In genomic region chr2:3157661-3158344, GRCm38 (mm10) we compare ENCODE assay signal across 20 mouse cellular contexts. TPM values are rescaled to one million over a fixed set of nuclear protein-coding genes. Genes with fewer than 3 reads are reported as not detected.
DNase-seq lines count a peak whose midpoint lies in the region; ATAC-seq and TF ChIP-seq lines count a peak whose summit lies in the region.
"Had no signal": no experiment of that assay in that cellular context is flagged by ENCODE, and none has a peak within 500 bp of the region (broad histone marks: within the 10 kb centered on the region; RNA-seq: fewer than 3 reads in every experiment).

No protein-coding gene starts in this region.

- no peak for DNase-seq in left cerebral cortex, adult 2 months (ENCODE audit: extremely low spot score in 1 of 2, low spot score in 2 of 2)
- no peak for DNase-seq in left cerebral cortex, adult 18-20 months (ENCODE audit: low spot score in 2 of 2)
- DNase-seq in adrenal gland, postnatal 14 days, result peak; percentile 32
- DNase-seq in embryonic facial prominence, embryonic 10.5 days (ENCODE audit: low spot score), result no peak
- no peak for DNase-seq in embryo, embryonic 9.5 days (ENCODE audit: extremely low spot score)
- DNase-seq: cerebellum, adult 9-10 months; gastrocnemius, postnatal 10 days; heart, adult 11 months; right cerebral cortex, postnatal 25 days; thymus, adult 18-20 months had no signal

- H3K36me3 ChIP-seq in hindbrain, embryonic 16.5 days (ENCODE audit: control insufficient read depth, insufficient read depth, low read length), result no peaks in the 10 kb centered on the region
- no peaks in the 10 kb centered on the region for H3K36me3 ChIP-seq in hindbrain, embryonic 13.5 days
- H3K36me3 ChIP-seq in limb, embryonic 13.5 days, result no peaks in the 10 kb centered on the region
- no peaks in the 10 kb centered on the region for H3K36me3 ChIP-seq in embryonic facial prominence, embryonic 10.5 days (replicated peaks)
- H3K36me3 ChIP-seq: heart, embryonic 15.5 days; liver, embryonic 15.5 days; midbrain, embryonic 10.5 days; stomach, embryonic 15.5 days had no signal

- WGBS in hindbrain, embryonic 16.5 days, result 67% methylated on average over 10 of the region's 10 CpGs
- WGBS in hindbrain, embryonic 13.5 days, result 75% methylated on average over 10 of the region's 10 CpGs
- 61% methylated on average over 10 of the region's 10 CpGs for WGBS in limb, embryonic 13.5 days
- 83% methylated on average over 10 of the region's 10 CpGs for WGBS in embryonic facial prominence, embryonic 10.5 days

- H3K4me2 ChIP-seq in hindbrain, embryonic 16.5 days (ENCODE audit: low read length), result no peak overlapping the region
- no peak overlapping the region for H3K4me2 ChIP-seq in hindbrain, embryonic 13.5 days
- no peak overlapping the region for H3K4me2 ChIP-seq in limb, embryonic 13.5 days (replicated peaks)
- H3K4me2 ChIP-seq: heart, embryonic 15.5 days; liver, embryonic 15.5 days; stomach, embryonic 15.5 days had no signal

- H3K9ac ChIP-seq in hindbrain, embryonic 16.5 days (ENCODE audit: low read depth, low read length), result no peak overlapping the region
- no peak overlapping the region for H3K9ac ChIP-seq in hindbrain, embryonic 13.5 days
- no peak overlapping the region for H3K9ac ChIP-seq in limb, embryonic 13.5 days
- H3K9ac ChIP-seq: heart, embryonic 15.5 days; liver, embryonic 15.5 days; stomach, embryonic 15.5 days had no signal

- no peaks in the 10 kb centered on the region for H3K27me3 ChIP-seq in hindbrain, embryonic 16.5 days (replicated peaks; ENCODE audit: control insufficient read depth, insufficient read depth, low read length)
- H3K27me3 ChIP-seq in hindbrain, embryonic 13.5 days, result no peaks in the 10 kb centered on the region
- no peaks in the 10 kb centered on the region for H3K27me3 ChIP-seq in limb, embryonic 13.5 days
- H3K27me3 ChIP-seq in embryonic facial prominence, embryonic 10.5 days (replicated peaks; ENCODE audit: low read depth, poor library complexity, severe bottlenecking), result no peaks in the 10 kb centered on the region
- H3K27me3 ChIP-seq: heart, embryonic 15.5 days; liver, embryonic 15.5 days; stomach, embryonic 15.5 days had no signal

- ATAC-seq in hindbrain, embryonic 16.5 days, result peak; percentile 45; the same call in 1 of the 2 replicates
- ATAC-seq in hindbrain, embryonic 13.5 days (ENCODE audit: low FRiP score), result no peak
- no peak for ATAC-seq in limb, embryonic 13.5 days (ENCODE audit: low FRiP score, low read depth)

- no peak overlapping the region for H3K4me3 ChIP-seq in hindbrain, embryonic 16.5 days (ENCODE audit: low read length)
- H3K4me3 ChIP-seq in hindbrain, embryonic 13.5 days, result no peak overlapping the region
- no peak overlapping the region for H3K4me3 ChIP-seq in left cerebral cortex, adult 2 months
- H3K4me3 ChIP-seq in limb, embryonic 13.5 days, result no peak overlapping the region
- H3K4me3 ChIP-seq in embryonic facial prominence, embryonic 10.5 days, result no peak overlapping the region
- H3K4me3 ChIP-seq: forebrain, embryonic 10.5 days; heart, embryonic 15.5 days; liver, embryonic 15.5 days; midbrain, embryonic 10.5 days; stomach, embryonic 15.5 days had no signal

- no peaks in the 10 kb centered on the region for H3K9me3 ChIP-seq in hindbrain, embryonic 16.5 days (ENCODE audit: control insufficient read depth, low read length)
- H3K9me3 ChIP-seq in hindbrain, embryonic 13.5 days, result no peaks in the 10 kb centered on the region
- no peaks in the 10 kb centered on the region for H3K9me3 ChIP-seq in limb, embryonic 13.5 days
- H3K9me3 ChIP-seq in embryonic facial prominence, embryonic 10.5 days, result no peaks in the 10 kb centered on the region
- H3K9me3 ChIP-seq: forebrain, embryonic 10.5 days; heart, embryonic 15.5 days; liver, embryonic 15.5 days; midbrain, embryonic 10.5 days; stomach, embryonic 15.5 days had no signal

- H3K4me1 ChIP-seq in hindbrain, embryonic 16.5 days (ENCODE audit: control insufficient read depth, insufficient read depth, low read depth, low read length), result peaks cover 12% of the 10 kb centered on the region
- H3K4me1 ChIP-seq in hindbrain, embryonic 13.5 days (replicated peaks), result peaks cover 43% of the 10 kb centered on the region
- peaks cover 57% of the 10 kb centered on the region for H3K4me1 ChIP-seq in limb, embryonic 13.5 days
- peaks cover 15% of the 10 kb centered on the region for H3K4me1 ChIP-seq in embryonic facial prominence, embryonic 10.5 days
- H3K4me1 ChIP-seq: liver, embryonic 15.5 days had no signal

- no peak overlapping the region for H3K27ac ChIP-seq in hindbrain, embryonic 16.5 days (ENCODE audit: low read depth, low read length)
- H3K27ac ChIP-seq in hindbrain, embryonic 13.5 days, result no peak overlapping the region
- H3K27ac ChIP-seq in left cerebral cortex, adult 2 months, result peak overlapping the region; percentile 55
- peak overlapping the region; percentile 52; the same call in 1 of the 2 replicates for H3K27ac ChIP-seq in limb, embryonic 13.5 days
- no peak overlapping the region for H3K27ac ChIP-seq in embryonic facial prominence, embryonic 10.5 days (replicated peaks)
- H3K27ac ChIP-seq: forebrain, embryonic 10.5 days; heart, embryonic 15.5 days; liver, embryonic 15.5 days; macrophage; midbrain, embryonic 10.5 days; stomach, embryonic 15.5 days had no signal

- intact Hi-C loops in left cerebral cortex, adult 2 months (cut with DNase I), result loop anchor here (1.0 kb wide), 1 partner anchor 14 kb away; no protein-coding TSS in a partner anchor

- TF ChIP-seq CTCF in left cerebral cortex, adult 2 months (IDR thresholded peaks at IDR 0.05), result no peak

RNA-seq across cellular contexts. Expression of gene Fam171a1, which starts 43.8 kb away (rescaled TPM):
- polyA plus RNA-seq in hindbrain, embryonic 16.5 days (2015; fragmentation: Nextera tagmentation; extraction: Ambion mirVana), result 37.4 and 51.0 TPM in 2 replicates
- 46.7 and 50.8 TPM in 2 replicates for polyA plus RNA-seq in hindbrain, embryonic 13.5 days (2015; fragmentation: Nextera tagmentation; extraction: Ambion mirVana)
- 10 to 100 TPM; 71.5 to 72.8 TPM for total RNA-seq in left cerebral cortex, adult 2 months (2021)
- 10 to 100 TPM; 70.5 to 76.8 TPM for total RNA-seq in left cerebral cortex, adult 18-20 months (2021)
- total RNA-seq in adrenal gland, postnatal 14 days (2021), result 25.3 and 27.4 TPM in 2 replicates
- polyA plus RNA-seq in limb, embryonic 13.5 days (2015; fragmentation: Nextera tagmentation; extraction: Ambion mirVana), result 33.7 and 35.6 TPM in 2 replicates
- polyA plus RNA-seq in embryonic facial prominence, embryonic 10.5 days (2016; fragmentation: Nextera tagmentation; extraction: Ambion mirVana), result 38.9 and 39.5 TPM in 2 replicates
- total RNA-seq: monocyte, adult 5-6 weeks had no signal

Comparison
In these comparisons a context has a peak if more than half of its experiments do, and no peak if none do; other contexts are left out.
1. H3K27ac ChIP-seq: peak in left cerebral cortex, adult 2 months (single experiment) and limb, embryonic 13.5 days (single experiment); none in hindbrain, embryonic 16.5 days (single experiment), hindbrain, embryonic 13.5 days (single experiment) and embryonic facial prominence, embryonic 10.5 days (single experiment).